Mouse (Mus musculus): ENCODE results near the gene Pxk.

DNA sequence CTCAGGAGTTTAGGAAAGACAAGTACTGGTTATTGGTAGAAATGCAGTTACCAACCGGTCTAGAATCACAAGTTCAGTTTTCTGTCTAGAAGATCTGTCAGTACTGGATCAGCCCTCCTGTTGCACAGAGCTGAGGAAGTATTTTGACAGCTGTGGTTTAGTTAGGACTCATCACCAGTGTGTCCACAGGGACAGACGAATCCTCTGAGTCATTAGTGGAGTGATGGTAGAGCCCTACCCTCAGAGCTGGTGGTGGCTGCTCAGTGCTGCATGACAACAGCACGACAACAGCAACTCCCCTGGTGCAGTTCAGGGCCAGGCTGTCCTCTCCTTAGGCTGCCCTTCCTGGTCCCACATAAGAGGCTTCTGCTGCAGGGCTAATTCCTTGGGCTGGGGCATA is 56.1 kb downstream of the Pxk start:
- TF ChIP-seq CTCF (IDR thresholded peaks at IDR 0.05; ENCODE audit: low read depth) (no peak), EP300 (optimal IDR thresholded peaks at IDR 0.05) (no peak)

Measured in stomach, postnatal 0 days (tissue).